Mouse (Mus musculus) thymus, adult 2 months (tissue): ENCODE measurements around the gene Rtn4rl2. TPM values are rescaled to one million over a fixed set of nuclear protein-coding genes. Genes with fewer than 3 reads are reported as not detected.
A peak's percentile ranks its signal among the peaks of the same experiment; 100 is the strongest.

Experiments
- DNase-seq: peaks from one replicate; pipeline ENCODE4 v3.0.0; 2021
- H3K27ac ChIP-seq: fragments of 200-500 bp; 2 replicates; pipeline ENCODE4 v1.5.1; 2012; ENCODE audit warnings: low read length, control low read depth; ENCODE audit not compliant: control insufficient read depth, insufficient read depth
- H3K27me3 ChIP-seq: fragments of 200-500 bp; 2 replicates; pipeline ENCODE4 v1.6.1; 2012; ENCODE audit warnings: mild to moderate bottlenecking, low read length, moderate library complexity, mixed read lengths; ENCODE audit not compliant: control insufficient read depth, insufficient read depth
- H3K36me3 ChIP-seq: fragments of 200-500 bp; 2 replicates; pipeline ENCODE4 v1.6.1; 2012; ENCODE audit warnings: mild to moderate bottlenecking, low read length, moderate library complexity; ENCODE audit not compliant: control insufficient read depth, insufficient read depth
- H3K4me1 ChIP-seq: fragments of 200-500 bp; replicated peaks from 2 replicates; pipeline ENCODE4 v1.6.1; 2012; ENCODE audit warnings: low read length; ENCODE audit not compliant: control insufficient read depth, insufficient read depth
- H3K4me3 ChIP-seq: fragments of 200-500 bp; 2 replicates; pipeline ENCODE4 v1.5.1; 2012; ENCODE audit warnings: mild to moderate bottlenecking, low read length, control low read depth, moderate library complexity; ENCODE audit not compliant: control insufficient read depth, insufficient read depth
- CTCF ChIP-seq: fragments of 200-500 bp; IDR thresholded peaks from 2 replicates; pipeline ENCODE4 v1.5.1; 2012; ENCODE audit warnings: mild to moderate bottlenecking, control low read depth, low read length, moderate library complexity, borderline replicate concordance; ENCODE audit not compliant: control insufficient read depth, poor library complexity, insufficient read depth; ENCODE audit errors: extremely low read depth
- POLR2A ChIP-seq: fragments of 200-500 bp; IDR thresholded peaks from 2 replicates; pipeline ENCODE4 v1.6.1; 2012; ENCODE audit warnings: mild to moderate bottlenecking, low read length, control low read depth, moderate library complexity; ENCODE audit not compliant: control insufficient read depth, poor library complexity, insufficient read depth; ENCODE audit errors: extremely low read depth
- WGBS: fragments of 180-500 bp; shearing (Covaris S2); methylation state at CpG from one replicate; pipeline ENCODE4 v1.1.7; 2018; 5-methylcytosine and 5-hydroxymethylcytosine counted together
- polyA plus RNA-seq: library from polyadenylated mRNA; depleted of rRNA; stranded (reverse); fragments of >200 nt; gene quantifications from 2 replicates; pipeline ENCODE4 v1.2.3, GENCODE M21; 2012

The Rtn4rl2 gene
- polyA plus RNA-seq, 1 experiment: 1.8 TPM

DNA sequence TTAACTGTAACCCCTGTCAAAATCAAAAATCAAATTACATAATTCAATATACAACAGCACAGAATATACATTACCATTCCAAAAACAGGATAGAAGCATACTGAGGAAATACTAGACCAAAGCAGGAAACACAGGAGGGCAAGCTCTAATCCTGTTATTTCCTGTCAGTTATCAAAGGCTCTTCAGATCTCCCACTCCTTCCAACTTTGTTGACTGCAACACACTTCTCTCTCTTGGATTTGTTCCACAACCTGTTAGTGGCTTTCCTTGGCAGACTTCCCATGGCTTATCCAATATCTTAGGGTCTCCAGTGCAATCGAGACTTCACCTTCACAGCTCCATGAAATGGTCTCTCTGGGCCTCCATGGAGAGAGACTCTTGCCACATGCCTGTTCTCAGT is 41.3 kb downstream of the Rtn4rl2 start:
- Histone ChIP-seq H3K36me3 (peaks cover 13% of the 10 kb centered on the region), H3K27me3 (no peaks in the 10 kb centered on the region), H3K27ac (no peak overlapping the region), H3K4me3 (no peak overlapping the region), H3K4me1 (peaks cover 35% of the 10 kb centered on the region)
- no peak for DNase-seq
- TF ChIP-seq CTCF (no peak), POLR2A (no peak)
- WGBS: 71% methylated on average over 1 of the region's 1 CpGs

DNA sequence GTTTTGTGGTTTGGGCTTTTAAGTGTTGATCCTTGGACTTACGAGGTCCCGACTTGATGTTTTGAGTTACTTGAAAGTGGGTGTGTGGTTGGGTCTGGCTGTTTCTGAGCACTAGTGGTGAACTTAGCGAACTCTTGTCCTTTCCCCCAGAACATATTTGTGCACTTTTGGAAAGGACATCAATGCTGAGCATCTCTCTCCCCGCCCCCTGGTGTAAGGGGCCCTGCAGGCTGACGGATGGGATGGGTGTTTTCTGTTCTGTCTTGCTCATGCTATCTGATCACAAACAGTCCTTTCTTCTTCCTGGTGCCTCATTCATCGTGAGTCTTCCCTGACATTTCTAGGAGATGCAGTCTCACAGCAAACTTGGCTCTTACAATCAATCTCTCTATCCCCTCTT is 42.9 kb downstream of the Rtn4rl2 start:
- Histone ChIP-seq H3K4me3 (peak overlapping the region; percentile 24), H3K4me1 (peaks cover 40% of the 10 kb centered on the region), H3K36me3 (peaks cover 4% of the 10 kb centered on the region; the same call in 1 of the 2 replicates), H3K27me3 (no peaks in the 10 kb centered on the region), H3K27ac (peak overlapping the region; percentile 87)
- 5% methylated on average over 6 of the region's 6 CpGs for WGBS
- DNase-seq: peak; percentile 53
- TF ChIP-seq CTCF (no peak), POLR2A (no peak)

DNA sequence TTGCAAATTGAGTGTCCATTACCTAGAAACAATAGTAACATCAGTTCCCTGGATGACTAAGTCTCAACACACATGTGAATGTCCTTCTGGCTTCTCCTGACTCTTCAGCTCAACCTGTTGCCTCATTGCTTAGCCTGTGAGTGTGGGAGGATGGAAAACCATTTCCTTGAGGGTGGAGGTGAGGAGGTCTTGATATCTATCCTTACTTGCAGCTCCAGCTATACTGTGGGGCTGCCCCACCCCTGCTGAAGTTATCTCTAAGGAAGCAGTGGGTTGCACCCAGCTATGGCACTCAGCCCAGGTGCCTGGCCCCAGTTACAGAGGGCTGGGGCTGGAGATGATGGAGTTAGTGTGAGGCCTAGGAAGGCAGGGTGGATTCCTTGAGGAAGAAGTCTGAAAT is 44.6 kb downstream of the Rtn4rl2 start:
- Histone ChIP-seq H3K4me1 (peaks cover 53% of the 10 kb centered on the region), H3K36me3 (no peaks in the 10 kb centered on the region), H3K27me3 (no peaks in the 10 kb centered on the region), H3K4me3 (peak overlapping the region; percentile 18; the same call in 1 of the 2 replicates), H3K27ac (peak overlapping the region; percentile 61)
- DNase-seq: peak; percentile 44
- TF ChIP-seq POLR2A: no peak
- no peak for TF ChIP-seq CTCF

DNA sequence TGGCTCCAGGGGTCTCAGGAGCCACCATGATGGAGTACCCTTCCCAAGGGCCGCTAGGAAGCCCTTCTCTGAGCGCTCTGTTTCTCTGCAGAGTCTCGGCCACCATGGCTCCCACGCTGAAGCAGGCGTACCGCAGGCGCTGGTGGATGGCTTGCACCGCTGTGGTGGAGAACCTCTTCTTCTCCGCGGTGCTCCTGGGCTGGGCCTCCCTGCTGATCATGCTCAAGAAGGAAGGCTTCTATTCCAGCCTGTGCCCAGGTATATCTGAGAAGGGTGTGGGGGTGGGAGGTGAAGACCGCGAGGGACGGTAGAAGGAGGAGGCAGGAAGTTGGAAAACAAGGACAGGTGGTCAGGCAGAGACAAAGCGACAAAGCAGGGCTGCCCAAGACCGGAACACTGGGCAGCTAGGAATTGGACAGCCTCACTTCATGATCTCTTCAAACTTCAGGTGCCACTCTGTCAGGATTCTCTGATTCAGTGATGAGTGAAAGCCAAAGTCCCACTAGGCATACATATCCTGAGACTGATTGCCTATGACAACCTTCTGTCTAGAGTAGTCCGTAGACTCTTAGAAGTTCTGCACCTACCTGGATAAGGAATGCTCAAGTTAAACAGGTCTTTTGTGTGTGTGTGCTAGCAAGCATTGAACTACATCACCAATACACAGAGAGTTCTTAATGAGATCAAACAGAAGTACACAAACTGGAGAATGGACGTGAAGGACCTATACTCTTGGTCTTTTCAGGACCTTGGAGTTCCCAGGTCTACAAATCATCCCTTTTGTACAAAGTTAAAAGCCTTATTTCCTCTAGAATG is 45.6 kb downstream of the Rtn4rl2 start:
- TF ChIP-seq CTCF (no peak), POLR2A (no peak; the same call in 1 of the 2 replicates)
- Histone ChIP-seq H3K4me3 (peak overlapping the region; percentile 96), H3K36me3 (no peaks in the 10 kb centered on the region), H3K4me1 (peaks cover 57% of the 10 kb centered on the region), H3K27ac (peak overlapping the region; percentile 82), H3K27me3 (no peaks in the 10 kb centered on the region)
- no peak for DNase-seq
- WGBS: 8% methylated on average over 17 of the region's 17 CpGs

DNA sequence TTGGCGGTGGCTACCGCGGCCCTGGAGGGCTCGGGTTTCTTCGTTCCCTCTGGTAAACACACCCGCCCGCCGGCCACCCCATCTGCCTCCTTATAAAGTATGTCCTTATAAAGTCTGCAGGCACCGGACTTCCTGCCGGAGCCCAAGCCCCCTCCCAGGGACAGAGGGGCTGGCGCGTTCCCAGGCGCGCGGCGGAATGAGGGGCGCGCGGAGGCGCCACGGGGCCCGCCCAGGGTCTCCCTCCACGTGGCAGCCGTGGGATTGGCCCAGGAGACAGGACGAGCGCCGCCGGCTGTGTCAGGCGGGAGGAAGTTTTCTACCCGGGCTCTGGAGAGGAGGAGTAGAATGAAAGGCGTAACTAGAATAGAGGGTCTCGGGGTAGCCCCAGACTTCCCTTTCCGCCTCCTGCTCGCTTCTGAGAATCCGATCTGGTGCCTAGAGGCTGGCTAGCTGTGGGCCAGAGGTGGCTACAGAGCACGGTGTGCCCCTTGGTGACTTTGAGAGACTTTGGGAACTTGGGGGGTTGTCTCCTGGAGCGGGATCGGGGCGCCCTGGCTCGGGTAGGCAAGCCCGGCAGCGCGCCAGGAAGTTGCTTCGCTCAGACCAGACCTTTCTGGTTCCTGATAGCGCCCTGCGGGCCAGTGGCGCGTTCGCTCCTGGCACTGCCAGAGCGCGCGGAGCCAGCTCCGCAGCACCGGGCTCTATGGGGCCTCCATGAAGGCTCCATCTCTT is 46.3 kb downstream of the Rtn4rl2 start:
- WGBS: under 1% methylated on average over 54 of the region's 54 CpGs
- TF ChIP-seq POLR2A (peak; percentile 39; the same call in 1 of the 2 replicates), CTCF (no peak)

DNA sequence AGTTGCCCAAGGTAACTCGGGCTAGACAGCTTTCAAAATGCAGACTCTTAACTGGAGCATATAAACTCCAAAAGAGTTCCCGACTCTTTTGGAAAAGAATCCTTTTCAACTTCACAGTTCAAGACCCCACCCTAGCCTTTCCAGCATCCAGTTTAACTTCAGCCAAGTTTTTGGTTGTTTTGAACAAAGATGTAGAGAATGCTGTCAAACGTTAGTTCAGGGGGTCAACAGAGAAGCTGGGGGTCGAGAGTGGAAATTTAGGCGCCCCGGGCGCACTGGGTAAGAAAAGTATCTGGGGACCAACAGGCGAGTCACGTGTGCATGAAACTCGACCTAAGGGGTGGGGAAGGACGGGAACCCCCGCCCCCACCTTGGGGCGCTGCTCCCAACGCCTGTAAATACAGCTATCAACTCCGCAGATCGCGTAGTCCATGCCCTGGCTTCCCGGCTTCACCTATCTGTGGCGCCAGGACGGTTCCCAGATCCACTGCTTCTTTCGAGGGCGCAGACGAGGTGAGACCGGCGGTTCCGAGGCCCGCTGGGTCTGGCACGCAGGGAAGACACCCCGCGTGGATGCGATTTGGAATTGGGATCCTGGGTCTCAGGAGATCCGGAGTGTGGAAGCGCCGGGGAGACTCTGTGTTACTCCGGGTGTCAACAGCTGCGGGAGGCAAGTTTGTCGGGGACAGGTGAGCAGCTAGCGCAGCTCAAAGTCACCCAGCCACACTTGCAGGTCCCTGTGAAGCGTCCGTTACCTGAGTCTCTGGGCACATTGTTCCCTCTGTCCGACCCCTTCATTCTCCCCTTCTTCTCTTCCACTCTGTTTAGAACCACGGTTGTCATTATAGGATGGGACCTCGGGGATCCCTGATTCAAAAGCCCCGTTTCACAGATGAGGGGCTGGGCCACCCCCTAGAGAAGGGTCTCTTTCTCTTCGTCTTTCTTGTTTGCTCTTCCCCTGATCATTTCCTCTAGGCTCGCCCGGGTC is 47.2 kb downstream of the Rtn4rl2 start:
- no peak for TF ChIP-seq CTCF
- no peak for TF ChIP-seq POLR2A
- Histone ChIP-seq H3K36me3 (no peaks in the 10 kb centered on the region), H3K4me3 (peak overlapping the region; percentile 96), H3K27ac (peak overlapping the region; percentile 82), H3K4me1 (peaks cover 47% of the 10 kb centered on the region), H3K27me3 (no peaks in the 10 kb centered on the region)
- DNase-seq: peak; percentile 45
- WGBS: 1% methylated on average over 47 of the region's 47 CpGs

More for the DNA sequence above, 46.3 kb downstream of the Rtn4rl2 start:
- peak overlapping the region; percentile 82 for H3K27ac ChIP-seq
- peaks cover 53% of the 10 kb centered on the region for H3K4me1 ChIP-seq
- H3K36me3 ChIP-seq: no peaks in the 10 kb centered on the region
- peak; percentile 66 for DNase-seq
- H3K27me3 ChIP-seq: no peaks in the 10 kb centered on the region
- peak overlapping the region; percentile 96 for H3K4me3 ChIP-seq
